Mouse (Mus musculus): ENCODE measurements at regions not wholly inside any gene's neighbourhood (a gene's known extent, or its start where the extent isn't known, plus 50 kb on each side); places are given as distances from the start of the nearest gene placed in this dataset.

GRCm38 (mm10) chr2:160421216-160421911 is 54.5 kb upstream of the Mafb start:
- DNase-seq (ENCODE audit: low spot score in 2 of 2) = peak; percentile 80 to 81

- no peak for DNase-seq (ENCODE audit: low spot score in 2 of 2)
These were observed 57.6 kb upstream of the Mafb start for GRCm38 (mm10) chr2:160424491-160424890.

GRCm38 (mm10) chr2:160427431-160427830 is 60.6 kb upstream of the Mafb start:
- DNase-seq (ENCODE audit: low spot score in 2 of 2) = peak; percentile 70 to 71

GRCm38 (mm10) chr2:160433252-160433651 is 66.4 kb upstream of the Mafb start:
- DNase-seq (ENCODE audit: low spot score in 2 of 2) = no peak

GRCm38 (mm10) chr2:160434701-160435100 is 67.8 kb upstream of the Mafb start:
- no peak for DNase-seq (ENCODE audit: low spot score in 2 of 2)

GRCm38 (mm10) chr2:160435622-160436021 is 68.8 kb upstream of the Mafb start:
- DNase-seq (ENCODE audit: low spot score in 2 of 2) = no peak

GRCm38 (mm10) chr2:160439028-160439427 is 72.2 kb upstream of the Mafb start:
- DNase-seq (ENCODE audit: low spot score in 2 of 2) = no peak

- DNase-seq (ENCODE audit: low spot score in 2 of 2) = no peak
These were observed 73.4 kb upstream of the Mafb start for GRCm38 (mm10) chr2:160440236-160440635.

- no peak for DNase-seq (ENCODE audit: low spot score in 2 of 2)
These were observed 84.2 kb upstream of the Mafb start for GRCm38 (mm10) chr2:160451057-160451456.

GRCm38 (mm10) chr2:160451481-160452238 is 84.8 kb upstream of the Mafb start:
- DNase-seq (ENCODE audit: low spot score in 2 of 2) = peak; percentile 28 to 54

GRCm38 (mm10) chr2:160452239-160452530 is 85.3 kb upstream of the Mafb start:
- DNase-seq (ENCODE audit: low spot score in 2 of 2) = no peak

- DNase-seq (ENCODE audit: low spot score in 2 of 2) = no peak
These were observed 85.9 kb upstream of the Mafb start for GRCm38 (mm10) chr2:160452730-160453129.

- DNase-seq (ENCODE audit: low spot score in 2 of 2) = no peak
These were observed 88.8 kb upstream of the Mafb start for GRCm38 (mm10) chr2:160455617-160456016.

GRCm38 (mm10) chr2:160456681-160457080 is 89.8 kb upstream of the Mafb start:
- no peak for DNase-seq (ENCODE audit: low spot score in 2 of 2)

- no peak for DNase-seq (ENCODE audit: low spot score in 2 of 2)
These were observed 104.7 kb upstream of the Mafb start for GRCm38 (mm10) chr2:160471561-160471960.

- DNase-seq (ENCODE audit: low spot score in 2 of 2) = no peak
These were observed 109.3 kb upstream of the Mafb start for GRCm38 (mm10) chr2:160476181-160476580.

GRCm38 (mm10) chr2:160479240-160479639 is 112.4 kb upstream of the Mafb start:
- DNase-seq (ENCODE audit: low spot score in 2 of 2) = no peak

- no peak for DNase-seq (ENCODE audit: low spot score in 2 of 2)
These were observed 118.2 kb upstream of the Mafb start for GRCm38 (mm10) chr2:160485097-160485496.

- no peak for DNase-seq (ENCODE audit: low spot score in 2 of 2)
These were observed 118.7 kb upstream of the Mafb start for GRCm38 (mm10) chr2:160485515-160485914.

- no peak for DNase-seq (ENCODE audit: low spot score in 2 of 2)
These were observed 132.9 kb upstream of the Mafb start for GRCm38 (mm10) chr2:160499726-160500125.

GRCm38 (mm10) chr2:160502901-160503300 is 136.0 kb upstream of the Mafb start:
- no peak for DNase-seq (ENCODE audit: low spot score in 2 of 2)

GRCm38 (mm10) chr2:160503597-160504393 is 136.9 kb upstream of the Mafb start:
- DNase-seq (ENCODE audit: low spot score in 2 of 2) = no peak

- DNase-seq (ENCODE audit: low spot score in 2 of 2) = no peak
These were observed 137.5 kb upstream of the Mafb start for GRCm38 (mm10) chr2:160504394-160504657.

Measured in thymus, postnatal 10 days (tissue).